Mouse (Mus musculus): ENCODE measurements at regions not wholly inside any gene's neighbourhood (a gene's known extent, or its start where the extent isn't known, plus 50 kb on each side); places are given as distances from the start of the nearest gene placed in this dataset.

- no peak for ATAC-seq (replicated peaks; ENCODE audit: insufficient number of reproducible peaks, insufficient read depth, low FRiP score, low read depth)
- no peaks in the 10 kb centered on the region for H3K27me3 ChIP-seq
- no peak overlapping the region for H3K27ac ChIP-seq
- no peak overlapping the region for H3K4me3 ChIP-seq
- H3K4me2 ChIP-seq = no peak overlapping the region
- no peaks in the 10 kb centered on the region for H3K9me3 ChIP-seq (replicated peaks)
- no peaks in the 10 kb centered on the region for H3K36me3 ChIP-seq
- no peak overlapping the region for H3K9ac ChIP-seq
- 93% methylated on average over 3 of the region's 3 CpGs for WGBS
- H3K4me1 ChIP-seq (replicated peaks) = no peaks in the 10 kb centered on the region
Observed at GRCm38 (mm10) chr6:120614526-120614925, 51.6 kb upstream of the Cecr2 start.

GRCm38 (mm10) chr6:120612346-120612745 is 53.8 kb upstream of the Cecr2 start:
- Histone ChIP-seq H3K4me2 (no peak overlapping the region), H3K36me3 (no peaks in the 10 kb centered on the region), H3K27ac (no peak overlapping the region), H3K4me1 (replicated peaks) (no peaks in the 10 kb centered on the region), H3K4me3 (no peak overlapping the region), H3K27me3 (no peaks in the 10 kb centered on the region), H3K9me3 (replicated peaks) (no peaks in the 10 kb centered on the region), H3K9ac (no peak overlapping the region)
- WGBS = 60% methylated on average over 7 of the region's 7 CpGs
- ATAC-seq (replicated peaks; ENCODE audit: insufficient number of reproducible peaks, insufficient read depth, low FRiP score, low read depth) = no peak

- Histone ChIP-seq H3K27me3 (no peaks in the 10 kb centered on the region), H3K4me1 (replicated peaks) (no peaks in the 10 kb centered on the region), H3K4me3 (no peak overlapping the region), H3K36me3 (no peaks in the 10 kb centered on the region), H3K27ac (no peak overlapping the region), H3K9me3 (replicated peaks) (no peaks in the 10 kb centered on the region), H3K9ac (no peak overlapping the region), H3K4me2 (no peak overlapping the region)
- no peak for ATAC-seq (replicated peaks; ENCODE audit: insufficient number of reproducible peaks, insufficient read depth, low FRiP score, low read depth)
- 75% methylated on average over 4 of the region's 4 CpGs for WGBS
Observed at GRCm38 (mm10) chr6:120609858-120610257, 56.3 kb upstream of the Cecr2 start.

- no peak overlapping the region for H3K9ac ChIP-seq
- no peaks in the 10 kb centered on the region for H3K9me3 ChIP-seq (replicated peaks)
- no peak for ATAC-seq (replicated peaks; ENCODE audit: insufficient number of reproducible peaks, insufficient read depth, low FRiP score, low read depth)
Observed at GRCm38 (mm10) chr6:120605471-120605870, 60.7 kb upstream of the Cecr2 start.

GRCm38 (mm10) chr6:120604020-120604958 is 61.9 kb upstream of the Cecr2 start:
- H3K9ac ChIP-seq = no peak overlapping the region
- ATAC-seq (replicated peaks; ENCODE audit: insufficient number of reproducible peaks, insufficient read depth, low FRiP score, low read depth) = no peak
- H3K9me3 ChIP-seq (replicated peaks) = no peaks in the 10 kb centered on the region
- no peak overlapping the region for H3K4me3 ChIP-seq
- no peaks in the 10 kb centered on the region for H3K27me3 ChIP-seq
- no peaks in the 10 kb centered on the region for H3K36me3 ChIP-seq
- 36% methylated on average over 6 of the region's 6 CpGs for WGBS
- H3K4me1 ChIP-seq (replicated peaks) = no peaks in the 10 kb centered on the region
- no peak overlapping the region for H3K27ac ChIP-seq
- H3K4me2 ChIP-seq = no peak overlapping the region

More at GRCm38 (mm10) chr6:120605471-120605870, 60.7 kb upstream of the Cecr2 start:
- no peak overlapping the region for H3K27ac ChIP-seq
- H3K36me3 ChIP-seq = no peaks in the 10 kb centered on the region
- WGBS = 75% methylated on average over 2 of the region's 2 CpGs
- no peak overlapping the region for H3K4me2 ChIP-seq
- H3K4me1 ChIP-seq (replicated peaks) = no peaks in the 10 kb centered on the region
- no peak overlapping the region for H3K4me3 ChIP-seq
- no peaks in the 10 kb centered on the region for H3K27me3 ChIP-seq

- Histone ChIP-seq H3K27ac (no peak overlapping the region), H3K4me1 (replicated peaks) (no peaks in the 10 kb centered on the region), H3K4me2 (no peak overlapping the region), H3K9ac (no peak overlapping the region), H3K9me3 (replicated peaks) (no peaks in the 10 kb centered on the region), H3K36me3 (no peaks in the 10 kb centered on the region), H3K4me3 (no peak overlapping the region), H3K27me3 (no peaks in the 10 kb centered on the region)
- ATAC-seq (replicated peaks; ENCODE audit: insufficient number of reproducible peaks, insufficient read depth, low FRiP score, low read depth) = no peak
- 54% methylated on average over 2 of the region's 2 CpGs for WGBS
Observed at GRCm38 (mm10) chr6:120603454-120603853, 62.7 kb upstream of the Cecr2 start.

GRCm38 (mm10) chr6:120600376-120600775 is 65.8 kb upstream of the Cecr2 start:
- Histone ChIP-seq H3K9ac (no peak overlapping the region), H3K9me3 (replicated peaks) (no peaks in the 10 kb centered on the region), H3K4me3 (no peak overlapping the region), H3K27me3 (no peaks in the 10 kb centered on the region), H3K4me1 (replicated peaks) (no peaks in the 10 kb centered on the region), H3K4me2 (no peak overlapping the region), H3K36me3 (no peaks in the 10 kb centered on the region), H3K27ac (no peak overlapping the region)
- no peak for ATAC-seq (replicated peaks; ENCODE audit: insufficient number of reproducible peaks, insufficient read depth, low FRiP score, low read depth)
- WGBS = 66% methylated on average over 2 of the region's 2 CpGs

GRCm38 (mm10) chr6:120598471-120598870 is 67.4 kb upstream of the Hdhd5 start:
- 59% methylated on average over 2 of the region's 2 CpGs for WGBS
- Histone ChIP-seq H3K27me3 (no peaks in the 10 kb centered on the region), H3K4me3 (no peak overlapping the region), H3K4me1 (replicated peaks) (no peaks in the 10 kb centered on the region), H3K36me3 (no peaks in the 10 kb centered on the region), H3K9me3 (replicated peaks) (no peaks in the 10 kb centered on the region), H3K4me2 (no peak overlapping the region), H3K9ac (no peak overlapping the region), H3K27ac (no peak overlapping the region)
- ATAC-seq (replicated peaks; ENCODE audit: insufficient number of reproducible peaks, insufficient read depth, low FRiP score, low read depth) = no peak

- H3K9ac ChIP-seq = no peak overlapping the region
- no peak overlapping the region for H3K4me3 ChIP-seq
- H3K4me1 ChIP-seq (replicated peaks) = no peaks in the 10 kb centered on the region
- WGBS = 31% methylated on average over 3 of the region's 3 CpGs
- H3K9me3 ChIP-seq (replicated peaks) = no peaks in the 10 kb centered on the region
- H3K36me3 ChIP-seq = no peaks in the 10 kb centered on the region
- H3K4me2 ChIP-seq = no peak overlapping the region
- H3K27ac ChIP-seq = no peak overlapping the region
- no peaks in the 10 kb centered on the region for H3K27me3 ChIP-seq
- ATAC-seq (replicated peaks; ENCODE audit: insufficient number of reproducible peaks, insufficient read depth, low FRiP score, low read depth) = no peak
Observed at GRCm38 (mm10) chr6:120597887-120598286, 66.8 kb upstream of the Hdhd5 start.

- H3K27ac ChIP-seq = no peak overlapping the region
- no peak for ATAC-seq (replicated peaks; ENCODE audit: insufficient number of reproducible peaks, insufficient read depth, low FRiP score, low read depth)
- H3K4me3 ChIP-seq = no peak overlapping the region
- no peak overlapping the region for H3K4me2 ChIP-seq
- peaks cover 10% of the 10 kb centered on the region for H3K4me1 ChIP-seq (replicated peaks)
- H3K9ac ChIP-seq = no peak overlapping the region
- H3K36me3 ChIP-seq = no peaks in the 10 kb centered on the region
- no peaks in the 10 kb centered on the region for H3K27me3 ChIP-seq
- no peaks in the 10 kb centered on the region for H3K9me3 ChIP-seq (replicated peaks)
- WGBS = 80% methylated on average over 3 of the region's 3 CpGs
Observed at GRCm38 (mm10) chr6:120596717-120597116, 65.6 kb upstream of the Hdhd5 start.

- H3K4me3 ChIP-seq = no peak overlapping the region
- H3K27ac ChIP-seq = no peak overlapping the region
- no peaks in the 10 kb centered on the region for H3K36me3 ChIP-seq
- H3K9ac ChIP-seq = no peak overlapping the region
- H3K27me3 ChIP-seq = no peaks in the 10 kb centered on the region
- no peaks in the 10 kb centered on the region for H3K9me3 ChIP-seq (replicated peaks)
- 88% methylated on average over 8 of the region's 8 CpGs for WGBS
- ATAC-seq (replicated peaks; ENCODE audit: insufficient number of reproducible peaks, insufficient read depth, low FRiP score, low read depth) = no peak
- H3K4me2 ChIP-seq = no peak overlapping the region
- H3K4me1 ChIP-seq (replicated peaks) = peaks cover 10% of the 10 kb centered on the region
Observed at GRCm38 (mm10) chr6:120594463-120594862, 63.3 kb upstream of the Hdhd5 start.

GRCm38 (mm10) chr6:120592705-120593104 is 61.6 kb upstream of the Hdhd5 start:
- no peak overlapping the region for H3K4me3 ChIP-seq
- peak overlapping the region; percentile 6; the same call in 1 of the 2 replicates for H3K4me2 ChIP-seq
- H3K27me3 ChIP-seq = no peaks in the 10 kb centered on the region
- H3K9ac ChIP-seq = no peak overlapping the region
- H3K36me3 ChIP-seq = no peaks in the 10 kb centered on the region
- H3K4me1 ChIP-seq (replicated peaks) = peaks cover 13% of the 10 kb centered on the region
- H3K9me3 ChIP-seq (replicated peaks) = no peaks in the 10 kb centered on the region
- no peak overlapping the region for H3K27ac ChIP-seq
- ATAC-seq (replicated peaks; ENCODE audit: insufficient number of reproducible peaks, insufficient read depth, low FRiP score, low read depth) = no peak
- WGBS = 41% methylated on average over 7 of the region's 7 CpGs
